Mouse (Mus musculus): ENCODE measurements around the gene Olfr1336.

Olfr1336 gene

DNA sequence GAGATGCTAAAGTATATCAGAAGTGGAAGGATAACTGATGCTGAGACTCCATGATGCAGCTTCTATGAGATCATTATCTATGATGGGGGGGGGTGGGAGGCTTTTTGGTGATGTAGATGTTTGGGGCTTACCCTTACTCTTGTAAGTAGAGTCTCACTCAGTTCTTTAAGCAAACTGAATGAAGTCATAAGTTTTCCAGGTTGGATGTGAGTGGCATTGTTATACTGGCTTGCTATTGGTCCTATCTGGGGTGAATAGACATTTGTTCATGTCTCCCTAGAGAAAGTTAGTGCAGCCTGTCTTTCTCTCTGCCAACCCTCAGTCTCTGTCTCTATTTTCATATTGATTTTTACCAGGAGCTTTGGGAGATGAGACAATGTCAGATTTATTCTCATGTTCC, at the start of gene Olfr1336:
Olfr1336 (plus strand) TSS at position 301 of the 400 bp plus-strand sequence.
- DNase-seq (ENCODE audit: low spot score): no peak

DNA sequence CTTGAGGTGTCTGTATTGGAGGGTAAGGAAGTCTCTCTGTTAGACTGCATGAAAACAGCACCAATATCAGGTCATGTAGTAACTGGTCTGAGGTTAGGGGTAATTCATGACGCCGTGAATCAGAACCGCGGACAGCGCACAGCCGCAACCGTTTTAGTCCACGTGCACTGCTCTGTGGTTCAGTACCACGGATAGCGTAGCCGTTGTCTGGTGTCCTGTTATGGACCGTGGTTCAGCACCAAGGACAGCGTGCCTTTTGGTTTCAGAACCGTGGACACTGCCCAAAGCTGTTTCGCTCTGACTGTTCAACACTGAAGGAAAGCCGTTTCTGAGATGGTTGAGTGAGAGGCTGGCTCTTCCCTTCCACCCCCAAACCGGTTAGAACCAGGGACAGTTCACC, 45.9 kb upstream of the Olfr1336 start, which contains the start of gene Gm20715:
Gm20715 (plus strand) TSS at position 235 of the 400 bp plus-strand sequence.
- DNase-seq (ENCODE audit: low spot score): peak; percentile 85

GRCm38 (mm10) chr7:6414626-6415441, 41.1 kb upstream of the Olfr1336 start:
- no peak for DNase-seq (ENCODE audit: low spot score)

- no peak for DNase-seq (ENCODE audit: low spot score)
Observed at GRCm38 (mm10) chr7:6415442-6415787, 40.6 kb upstream of the Olfr1336 start.

- DNase-seq (ENCODE audit: low spot score): no peak
Observed at GRCm38 (mm10) chr7:6419894-6420293, 36.1 kb upstream of the Olfr1336 start.

DNA sequence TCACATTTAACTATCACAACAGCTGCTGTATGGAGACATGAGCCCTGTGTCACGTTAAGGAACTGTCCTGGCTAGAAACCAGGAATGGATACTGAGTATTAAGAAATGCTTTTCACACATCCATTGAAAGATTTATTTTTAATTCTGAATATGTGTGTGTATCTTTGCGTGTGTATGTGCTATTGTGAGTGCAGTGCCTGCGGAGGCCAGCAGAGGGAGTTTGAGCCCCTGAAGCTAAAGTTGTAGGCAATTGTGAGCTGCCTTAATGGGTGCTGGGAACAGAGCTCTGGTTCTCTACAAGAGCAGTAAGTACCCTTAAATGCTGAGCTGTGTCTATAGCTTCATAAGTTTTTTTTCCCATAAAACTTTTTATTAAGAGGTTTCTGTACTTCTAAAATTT, 26.6 kb upstream of the Olfr1336 start:
- no peak for DNase-seq (ENCODE audit: low spot score)

- no peak for DNase-seq (ENCODE audit: low spot score)
Observed at GRCm38 (mm10) chr7:6430342-6430741, 25.6 kb upstream of the Olfr1336 start.

DNA sequence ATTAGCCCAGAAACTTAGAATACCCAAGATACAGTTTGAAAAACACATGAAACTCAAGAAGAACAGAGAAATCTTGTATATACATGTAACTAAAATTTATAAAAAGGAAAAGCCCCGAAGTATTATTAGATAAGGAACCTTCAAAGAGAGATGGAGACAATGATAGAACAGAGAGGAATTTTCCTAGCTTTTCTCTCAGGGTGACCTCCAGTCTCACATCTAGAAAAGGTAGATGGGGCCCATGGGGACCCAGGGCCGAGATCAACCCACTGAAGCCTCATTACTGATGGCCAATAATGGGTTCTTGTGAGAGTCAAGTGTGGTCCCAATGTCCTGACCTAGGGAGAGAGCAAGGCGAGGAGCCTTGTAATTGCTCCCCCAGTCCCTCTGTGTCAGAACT, 17.6 kb upstream of the Olfr1336 start, which contains the start of gene Olfr1344:
Olfr1344 (plus strand) TSS at position 301 of the 400 bp plus-strand sequence.
- no peak for DNase-seq (ENCODE audit: low spot score)

DNA sequence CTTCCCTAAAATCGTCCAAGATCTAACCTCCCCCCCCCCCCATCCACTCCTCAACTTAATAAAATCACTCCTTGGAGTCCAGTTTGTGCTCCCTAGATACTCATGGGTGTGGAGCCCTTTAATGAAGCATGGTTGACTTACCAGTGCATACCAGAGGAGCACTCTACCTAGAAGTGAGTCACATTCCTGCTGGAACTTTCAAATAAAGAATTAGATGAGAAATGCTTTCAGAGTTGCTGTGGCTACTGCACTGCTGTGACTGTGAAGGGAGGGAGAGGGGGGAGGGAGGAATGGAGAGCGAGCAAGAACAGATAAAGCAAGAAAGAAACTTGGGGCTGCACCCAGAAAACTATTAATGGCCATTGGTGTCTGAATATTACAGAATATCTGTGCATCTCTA, 14.8 kb upstream of the Olfr1336 start:
- DNase-seq (ENCODE audit: low spot score): no peak

GRCm38 (mm10) chr7:6447771-6448170, 8.2 kb upstream of the Olfr1336 start:
- no peak for DNase-seq (ENCODE audit: low spot score)

DNA sequence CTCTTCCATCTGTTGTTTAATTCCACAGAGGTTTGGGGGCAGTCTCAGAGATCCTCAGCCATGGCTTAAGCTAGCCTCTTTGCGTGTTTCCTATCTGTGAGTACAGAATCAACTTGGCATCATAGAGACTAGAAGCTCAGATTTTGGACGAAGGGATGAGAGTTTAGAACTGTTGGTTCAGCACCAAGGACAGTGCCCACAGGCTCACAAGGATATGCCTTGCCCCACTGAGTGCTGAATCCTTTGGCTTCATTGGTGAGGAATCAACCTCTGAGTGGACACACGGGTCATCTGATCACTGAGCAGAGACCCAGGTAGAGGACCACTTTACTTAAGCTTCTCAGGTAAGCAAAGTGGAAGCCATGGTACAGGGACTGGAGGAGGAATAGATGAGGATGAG, 431 bp downstream of the Olfr1336 start:
- no peak for DNase-seq (ENCODE audit: low spot score)

DNA sequence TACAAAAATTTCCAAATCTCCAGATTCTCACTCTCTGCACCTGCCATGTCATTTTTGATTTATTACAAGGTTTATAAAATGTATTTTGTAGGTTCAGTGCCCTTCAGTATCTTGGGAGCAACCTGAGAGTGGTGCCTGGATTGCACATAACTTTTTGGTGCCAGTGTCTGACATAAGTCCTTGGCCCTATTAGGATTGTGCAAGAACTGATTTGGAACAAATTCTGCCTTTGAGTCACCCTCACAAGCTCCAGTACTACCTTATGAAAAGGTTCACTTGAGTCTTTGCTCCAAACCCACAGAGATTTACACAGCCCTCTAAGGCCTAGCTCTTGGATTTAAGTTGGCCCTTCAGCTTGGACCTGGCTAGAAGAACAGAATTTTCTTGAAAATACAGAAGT, 11.0 kb downstream of the Olfr1336 start, which contains the start of gene Olfr1346:
Olfr1346 (plus strand) TSS at position 151 of the 400 bp plus-strand sequence.
- DNase-seq (ENCODE audit: low spot score): no peak

DNA sequence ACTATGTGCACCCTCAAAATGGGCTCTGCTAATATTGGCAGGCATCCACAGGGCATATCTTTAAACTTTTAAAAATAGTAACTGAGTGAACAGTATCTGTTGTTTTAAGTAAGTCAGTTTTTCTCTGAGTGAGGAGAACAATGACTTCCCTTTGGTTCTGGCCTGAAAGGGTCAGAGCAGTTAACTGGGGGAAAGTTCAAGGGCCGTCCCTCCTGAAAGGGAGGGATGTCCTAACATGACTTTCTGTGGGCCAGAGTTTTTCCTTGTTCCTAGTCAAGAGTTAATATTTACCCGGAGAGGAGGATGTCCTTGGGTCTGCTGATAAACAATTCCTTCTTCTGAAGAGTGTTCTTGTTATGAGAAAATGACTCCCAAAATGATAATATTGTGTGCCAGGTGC, 21.7 kb downstream of the Olfr1336 start:
- peak; percentile 6 for DNase-seq (ENCODE audit: low spot score)

- no peak for DNase-seq (ENCODE audit: low spot score)
Observed at GRCm38 (mm10) chr7:6486841-6487240, 30.9 kb downstream of the Olfr1336 start, which contains the start of gene Olfr5. Olfr5 (minus strand) TSS chr7:6486941.

GRCm38 (mm10) chr7:6499655-6500054, 43.7 kb downstream of the Olfr1336 start, which contains the start of gene Olfr1347:
Olfr1347 (minus strand) TSS chr7:6499755.
- DNase-seq (ENCODE audit: low spot score): no peak

- DNase-seq (ENCODE audit: low spot score): no peak
Observed at GRCm38 (mm10) chr7:6508648-6509047, 52.7 kb downstream of the Olfr1336 start, which contains the start of gene Olfr1348. Olfr1348 (minus strand) TSS chr7:6508748.

Data from ovary, adult 18-20 months (tissue).